Mouse (Mus musculus) thymus, adult 18-20 months (tissue): Measurements from ENCODE around the gene Gm960.

ENCODE experiments used
- DNase-seq, 2 experiments: peaks; one replicate each; pipeline ENCODE4 v3.0.0; 2022; ENCODE audit warnings: mixed read lengths in 2 of 2

The Gm960 gene

DNA sequence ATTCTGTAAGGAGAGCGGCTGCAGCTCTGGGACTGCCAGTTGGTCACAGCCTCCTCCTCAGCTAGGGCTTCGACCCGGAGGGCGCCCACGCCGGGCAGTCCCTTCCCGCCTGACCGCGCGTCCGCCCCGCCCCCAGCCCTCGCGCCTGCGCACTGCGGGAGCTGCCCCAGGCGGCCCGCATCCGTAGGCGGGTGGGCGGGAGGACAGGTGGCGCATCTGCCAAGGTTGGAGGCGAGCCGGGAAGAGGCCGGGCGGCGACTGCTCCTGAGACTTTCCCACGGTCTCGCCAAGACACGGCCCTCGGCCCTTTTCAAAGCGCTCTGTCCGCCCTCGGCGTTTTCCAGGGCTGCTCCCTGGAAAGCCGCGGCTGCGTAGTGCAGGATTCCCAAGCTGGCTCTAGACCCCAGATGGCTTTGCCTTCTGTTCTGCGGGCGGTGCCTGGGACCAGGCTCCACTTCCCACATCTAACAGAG is at the start of gene Gm960:
Gene Gm960, minus strand, starts transcription at position 464 of the 473 bp plus-strand sequence.
- peak in 1 of 2 experiments; percentile 10 for DNase-seq

DNA sequence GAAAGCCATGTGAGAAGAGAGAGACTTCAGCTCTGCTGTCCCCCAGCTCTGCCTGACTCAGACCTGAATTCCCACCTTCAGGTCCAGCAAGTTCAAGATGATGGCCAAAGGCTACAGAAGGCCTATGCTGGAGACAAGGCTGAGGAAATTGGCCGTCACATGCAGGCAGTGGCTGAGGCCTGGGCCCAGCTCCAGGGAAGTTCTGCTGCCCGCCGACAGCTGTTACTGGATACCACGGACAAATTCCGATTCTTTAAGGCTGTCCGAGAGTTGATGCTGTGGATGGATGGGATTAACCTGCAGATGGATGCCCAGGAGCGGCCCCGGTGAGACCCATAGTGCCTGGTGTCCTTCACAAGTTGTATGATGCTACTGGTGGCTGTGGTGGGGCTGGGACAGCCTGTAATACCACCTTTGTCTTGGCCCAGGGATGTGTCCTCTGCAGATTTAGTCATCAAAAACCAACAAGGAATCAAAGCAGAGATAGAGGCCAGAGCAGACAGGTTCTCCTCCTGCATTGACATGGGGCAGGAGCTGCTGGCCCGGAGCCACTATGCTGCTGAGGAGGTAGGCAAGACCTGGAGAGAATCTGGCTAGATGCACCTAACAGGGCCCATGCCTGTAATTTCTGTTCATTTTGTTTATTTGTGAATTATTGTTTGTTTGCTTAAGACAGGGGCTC is 49.3 kb upstream of the Gm960 start:
- DNase-seq = no peak

DNA sequence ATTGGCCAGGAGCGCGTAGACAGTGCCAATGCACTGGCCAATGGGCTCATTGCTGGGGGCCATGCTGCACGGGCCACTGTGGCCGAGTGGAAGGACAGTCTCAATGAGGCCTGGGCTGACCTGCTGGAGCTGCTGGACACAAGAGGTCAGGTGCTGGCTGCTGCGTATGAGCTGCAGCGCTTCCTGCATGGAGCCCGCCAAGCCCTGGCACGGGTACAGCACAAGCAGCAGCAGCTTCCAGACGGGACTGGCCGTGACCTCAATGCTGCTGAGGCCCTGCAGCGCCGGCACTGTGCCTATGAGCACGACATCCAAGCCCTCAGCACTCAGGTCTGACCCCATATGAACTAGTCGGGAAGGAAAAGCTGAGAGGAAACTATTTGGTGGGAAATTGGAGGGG is 48.1 kb upstream of the Gm960 start:
- no peak for DNase-seq

DNA sequence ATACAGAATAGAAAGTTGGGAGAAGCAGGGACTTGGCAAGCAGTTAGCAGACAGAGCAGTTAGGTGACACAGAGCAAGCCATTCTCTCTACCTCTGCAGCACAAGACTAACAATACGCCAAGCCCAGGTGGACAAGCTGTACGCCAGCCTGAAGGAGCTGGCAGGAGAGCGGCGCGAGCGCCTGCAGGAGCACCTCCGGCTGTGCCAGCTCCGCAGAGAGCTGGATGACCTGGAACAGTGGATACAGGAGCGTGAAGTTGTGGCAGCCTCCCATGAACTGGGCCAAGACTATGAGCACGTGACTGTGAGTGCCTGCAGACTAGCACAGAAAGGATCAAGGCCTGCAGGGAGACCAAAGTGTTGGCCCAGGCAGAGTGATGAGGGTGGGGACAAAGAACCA is 47.2 kb upstream of the Gm960 start:
- DNase-seq = no peak

DNA sequence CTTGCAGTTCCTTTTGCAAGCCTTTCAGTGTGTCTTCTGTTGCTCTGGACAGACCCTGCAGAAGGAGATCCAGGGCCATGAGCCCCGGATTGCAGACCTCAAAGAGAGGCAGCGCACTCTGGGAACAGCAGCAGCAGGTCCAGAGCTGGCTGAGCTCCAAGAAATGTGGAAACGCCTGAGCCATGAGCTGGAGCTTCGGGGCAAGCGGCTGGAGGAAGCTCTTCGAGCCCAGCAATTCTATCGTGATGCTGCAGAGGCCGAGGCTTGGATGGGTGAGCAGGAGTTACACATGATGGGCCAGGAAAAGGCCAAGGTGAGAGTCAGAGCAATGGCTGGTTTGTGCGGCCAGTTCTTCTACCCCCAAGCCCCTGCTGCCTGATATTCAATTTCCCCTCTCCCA is 46.6 kb upstream of the Gm960 start:
- DNase-seq = no peak

DNA sequence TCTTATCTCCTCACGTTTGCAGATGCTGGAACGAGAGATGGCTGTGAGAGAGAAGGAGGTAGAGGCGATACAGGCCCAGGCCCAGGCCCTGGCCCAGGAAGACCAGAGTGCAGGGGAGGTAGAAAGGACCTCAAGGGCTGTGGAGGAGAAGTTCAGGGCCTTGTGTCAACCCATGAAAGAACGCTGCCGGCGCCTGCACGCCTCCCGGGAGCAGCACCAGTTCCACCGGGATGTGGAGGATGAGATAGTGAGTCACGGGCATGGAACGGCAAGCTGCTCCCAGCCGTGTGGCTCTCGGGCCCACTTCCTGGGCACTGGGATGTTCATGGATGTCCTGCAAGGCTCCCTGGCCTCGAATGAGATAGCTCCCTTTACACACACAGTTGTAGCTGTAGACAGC is 45.6 kb upstream of the Gm960 start:
- DNase-seq = no peak

DNA sequence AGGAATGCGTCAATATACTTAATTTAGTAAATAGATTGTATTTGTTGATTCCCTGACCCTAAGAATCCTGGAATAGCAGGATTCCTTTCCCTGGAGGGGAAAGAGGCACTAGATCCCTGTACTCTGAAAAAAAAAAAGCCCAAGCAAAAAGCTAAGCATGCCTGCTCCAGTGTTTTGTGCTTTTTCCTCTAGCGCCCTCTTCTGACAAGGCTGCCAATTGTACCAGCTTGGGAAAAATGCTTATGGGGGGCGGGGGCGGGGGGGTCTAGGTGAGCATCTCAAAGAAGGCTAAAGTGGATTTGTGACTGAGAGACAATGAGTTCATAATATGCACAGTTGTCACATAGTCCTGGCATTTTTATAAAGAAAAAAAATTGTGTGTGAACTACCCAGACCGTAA is 45.1 kb upstream of the Gm960 start:
- DNase-seq = no peak

DNA sequence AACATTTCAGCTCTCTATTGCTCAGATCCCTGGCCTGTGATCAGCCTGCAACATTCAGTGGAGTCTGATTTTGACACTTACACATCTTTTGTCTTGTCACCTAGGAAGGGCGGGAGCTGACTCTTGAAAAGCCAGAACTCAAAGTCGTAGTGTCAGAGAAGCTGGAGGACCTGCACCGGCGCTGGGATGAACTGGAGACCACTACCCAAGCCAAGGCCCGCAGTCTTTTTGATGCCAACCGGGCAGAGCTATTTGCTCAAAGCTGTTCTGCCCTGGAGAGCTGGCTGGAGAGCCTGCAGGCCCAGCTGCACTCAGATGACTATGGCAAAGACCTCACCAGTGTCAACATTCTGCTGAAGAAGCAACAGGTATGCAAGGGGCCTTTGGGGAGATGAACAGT is 43.8 kb upstream of the Gm960 start:
- DNase-seq = no peak

DNA sequence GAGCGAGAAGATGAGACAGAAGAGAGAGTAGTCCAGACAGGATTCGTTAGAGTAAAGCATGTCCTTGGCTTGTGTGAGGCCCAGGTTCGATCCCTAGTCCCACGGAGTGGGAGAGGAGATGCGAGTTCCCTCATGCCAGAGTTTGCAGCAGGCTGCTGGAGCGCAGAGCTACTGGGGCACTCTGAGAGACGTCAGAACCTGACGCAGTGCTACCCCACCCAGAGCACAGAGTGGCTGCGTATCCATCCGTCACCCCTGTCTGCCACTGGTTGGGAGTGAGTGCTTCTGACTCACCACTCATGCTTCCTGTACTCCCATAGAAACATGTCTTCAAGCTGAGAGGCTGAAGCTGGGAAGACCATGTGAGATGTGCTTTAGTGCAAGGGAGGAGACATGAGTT is 43.0 kb upstream of the Gm960 start:
- DNase-seq = no peak

DNA sequence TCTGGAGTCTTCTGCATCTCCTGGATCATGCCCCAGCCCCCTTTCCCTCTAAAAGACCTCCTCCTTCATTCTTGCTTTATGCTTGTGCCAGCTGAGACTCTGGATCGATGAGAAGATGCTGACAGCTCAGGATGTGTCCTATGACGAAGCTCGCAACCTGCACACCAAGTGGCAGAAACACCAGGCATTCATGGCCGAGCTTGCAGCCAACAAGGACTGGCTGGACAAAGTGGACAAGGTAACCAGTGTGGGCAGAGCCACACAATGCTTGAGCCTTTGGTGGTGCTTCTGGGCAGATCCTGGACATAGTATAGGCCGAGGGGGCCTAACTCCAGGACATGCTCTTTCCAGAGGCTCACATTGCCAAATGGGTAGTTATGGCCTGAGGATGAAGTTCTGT is 41.3 kb upstream of the Gm960 start:
- DNase-seq = no peak

DNA sequence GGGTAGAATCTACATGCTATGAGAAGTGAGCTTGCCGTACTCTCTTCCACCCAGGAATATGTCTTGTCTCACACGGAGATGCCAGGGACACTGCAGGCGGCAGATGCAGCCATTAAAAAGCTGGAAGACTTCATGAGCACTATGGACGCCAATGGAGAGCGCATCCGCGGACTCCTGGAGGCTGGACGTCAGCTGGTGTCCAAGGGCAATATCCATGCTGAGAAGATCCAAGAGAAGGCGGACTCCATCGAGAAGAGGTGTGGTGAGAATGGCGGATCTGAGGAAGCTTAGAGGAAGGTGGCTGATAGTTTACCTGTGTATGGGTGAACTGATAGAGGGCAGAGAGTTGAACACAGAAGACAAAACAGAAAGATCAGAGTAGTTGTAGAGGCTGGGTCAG is 40.6 kb upstream of the Gm960 start:
- DNase-seq = no peak

DNA sequence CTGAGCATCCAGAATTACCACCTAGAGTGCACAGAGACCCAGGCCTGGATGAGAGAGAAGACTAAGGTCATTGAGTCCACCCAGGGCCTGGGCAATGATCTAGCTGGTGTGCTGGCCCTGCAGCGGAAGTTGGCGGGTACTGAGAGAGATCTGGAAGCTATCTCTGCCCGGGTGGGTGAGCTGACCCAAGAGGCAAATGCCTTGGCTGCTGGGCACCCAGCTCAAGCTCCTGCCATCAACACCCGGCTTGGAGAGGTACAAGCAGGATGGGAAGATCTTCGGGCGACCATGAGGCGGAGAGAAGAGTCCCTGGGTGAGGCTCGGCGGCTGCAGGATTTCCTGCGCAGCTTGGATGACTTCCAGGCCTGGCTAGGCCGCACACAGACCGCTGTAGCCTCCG is 39.4 kb upstream of the Gm960 start:
- no peak for DNase-seq

DNA sequence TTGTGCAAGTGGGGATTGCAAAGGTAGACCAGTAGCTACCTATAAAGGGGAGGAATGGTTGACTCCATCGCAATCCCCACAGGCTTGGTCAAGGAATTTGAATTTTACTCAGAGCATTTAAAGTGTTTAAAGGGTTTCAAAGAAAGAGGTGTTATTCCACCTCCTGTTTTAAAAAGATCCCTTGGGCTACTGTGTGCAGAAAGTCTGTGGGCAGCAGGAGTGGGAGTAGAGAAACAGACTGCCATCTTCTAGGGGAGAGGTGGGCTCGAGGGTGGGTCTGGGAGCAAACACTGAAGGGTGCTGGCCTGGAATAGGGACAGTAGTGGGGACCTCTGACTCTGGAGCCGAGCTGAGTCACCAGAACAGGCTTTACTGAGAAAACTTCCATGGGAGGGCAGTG is 34.6 kb upstream of the Gm960 start:
- no peak for DNase-seq

DNA sequence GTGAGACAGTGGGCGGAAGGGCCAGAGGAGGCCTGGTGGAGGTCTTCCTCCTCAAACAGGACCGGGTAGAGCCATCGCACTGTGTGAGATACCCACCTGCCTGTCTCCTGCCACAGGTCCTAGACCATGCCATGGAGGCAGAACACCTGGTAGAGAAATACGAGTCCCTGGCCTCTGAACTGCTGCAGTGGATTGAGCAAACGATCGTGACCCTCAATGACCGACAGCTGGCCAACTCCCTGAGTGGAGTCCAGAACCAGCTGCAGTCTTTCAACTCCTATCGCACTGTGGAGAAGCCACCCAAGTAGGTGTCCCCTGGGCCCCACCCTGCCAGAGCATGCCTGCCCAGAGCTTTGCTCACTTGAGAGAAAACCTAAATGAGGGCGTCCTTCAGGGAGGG is 30.7 kb upstream of the Gm960 start:
- no peak for DNase-seq

DNA sequence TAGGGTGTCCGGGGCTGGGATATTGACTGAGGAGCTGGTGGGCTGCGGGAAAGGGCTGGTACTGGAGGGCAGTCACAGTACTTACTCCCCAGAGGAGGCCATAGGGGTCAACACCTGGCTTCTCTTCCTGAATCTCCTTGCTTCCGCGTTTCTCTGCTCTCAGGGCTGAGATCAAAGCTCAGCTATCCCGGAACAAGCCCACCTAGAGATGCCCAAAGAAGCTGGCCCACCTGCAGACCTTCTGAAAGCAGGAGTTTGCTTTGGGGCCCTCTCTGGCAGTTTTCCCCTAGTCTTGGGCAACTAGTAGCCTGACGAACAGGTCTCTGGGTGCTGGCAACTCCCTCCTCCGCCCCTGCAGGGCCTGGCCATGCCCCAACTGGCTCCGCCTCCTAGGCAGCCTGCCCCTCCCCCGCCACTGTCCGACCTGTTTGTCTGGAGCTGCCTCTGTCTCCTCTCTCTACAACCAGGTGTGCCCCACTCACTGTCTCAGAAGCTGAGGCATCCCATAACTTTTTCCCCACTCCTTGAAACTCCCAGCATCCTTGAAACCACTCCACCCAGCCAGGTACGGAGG is 22.3 kb upstream of the Gm960 start:
- DNase-seq = no peak

DNA sequence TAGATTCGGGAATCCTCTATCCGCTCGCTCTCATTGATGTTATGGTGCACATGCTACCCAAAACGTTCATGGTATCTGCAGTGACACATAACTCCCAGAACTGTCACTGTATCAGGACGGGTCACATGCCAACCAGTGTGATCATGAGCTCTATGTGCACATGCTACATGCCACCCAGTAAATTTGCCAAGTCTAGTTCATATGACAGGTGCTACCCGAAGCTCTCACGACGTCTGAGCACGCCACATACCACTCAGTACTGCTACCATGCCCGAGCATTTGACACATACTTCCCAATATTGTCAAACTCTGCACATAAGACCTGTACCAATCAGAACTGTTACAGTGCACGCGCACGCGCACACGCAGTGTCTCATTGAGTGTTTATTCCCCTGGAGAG is 21.6 kb upstream of the Gm960 start:
- no peak for DNase-seq

DNA sequence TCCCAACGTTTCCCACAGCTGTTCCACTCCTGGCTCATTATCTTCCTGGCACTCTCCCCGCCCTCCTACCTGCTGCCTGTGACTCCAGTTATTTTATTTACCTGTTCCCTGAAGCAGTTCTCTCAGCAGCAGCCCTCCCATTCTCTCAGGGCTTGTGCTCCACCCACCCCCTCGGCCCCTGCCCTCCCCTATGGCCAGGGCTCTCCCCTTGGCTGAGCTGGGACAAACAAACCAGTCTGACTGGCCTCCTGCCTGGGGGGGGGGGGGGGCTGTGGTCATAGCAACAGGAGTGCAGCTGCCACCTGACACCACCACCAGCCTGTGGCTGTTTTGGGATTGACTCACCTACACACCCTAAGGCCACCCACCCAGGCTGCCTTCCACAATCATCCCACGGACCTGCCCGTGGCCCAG is 20.9 kb upstream of the Gm960 start:
- no peak for DNase-seq

DNA sequence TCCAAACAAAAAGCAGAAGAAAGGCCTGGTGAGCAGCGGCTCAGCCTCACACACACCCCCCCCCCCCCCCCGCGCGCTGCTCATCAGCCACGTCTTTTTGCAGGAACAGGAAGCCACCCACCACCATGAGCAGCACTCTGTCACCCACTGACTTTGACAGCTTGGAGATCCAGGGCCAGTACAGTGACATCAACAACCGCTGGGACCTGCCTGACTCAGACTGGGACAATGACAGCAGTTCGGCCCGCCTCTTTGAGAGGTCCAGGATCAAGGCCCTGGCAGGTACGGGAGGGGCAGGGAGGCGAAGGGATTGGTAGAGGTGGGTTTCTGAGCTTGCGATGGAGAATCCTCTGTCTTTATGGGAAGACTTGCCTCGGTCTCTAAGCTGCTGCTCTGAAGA is 20.2 kb upstream of the Gm960 start:
- DNase-seq = no peak

DNA sequence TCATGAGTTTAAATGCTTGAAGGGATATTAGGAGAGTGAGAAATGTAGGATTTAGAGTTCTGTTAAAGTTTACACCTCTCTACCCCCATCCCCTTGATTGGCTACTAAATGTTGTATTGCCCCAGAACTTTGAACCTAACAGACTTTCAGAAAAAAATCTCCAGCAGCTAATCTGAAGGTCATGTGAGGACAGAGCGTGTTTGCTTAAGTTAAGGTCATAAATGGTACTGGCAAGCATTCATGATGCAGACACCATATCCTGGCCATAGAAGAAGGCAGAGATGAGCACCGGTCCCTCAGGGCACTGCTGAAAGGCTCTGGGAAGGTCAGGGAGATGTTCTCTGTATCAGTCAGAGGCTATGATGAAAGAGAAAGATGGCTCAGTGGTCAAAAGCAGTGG is 18.8 kb upstream of the Gm960 start:
- DNase-seq = no peak

DNA sequence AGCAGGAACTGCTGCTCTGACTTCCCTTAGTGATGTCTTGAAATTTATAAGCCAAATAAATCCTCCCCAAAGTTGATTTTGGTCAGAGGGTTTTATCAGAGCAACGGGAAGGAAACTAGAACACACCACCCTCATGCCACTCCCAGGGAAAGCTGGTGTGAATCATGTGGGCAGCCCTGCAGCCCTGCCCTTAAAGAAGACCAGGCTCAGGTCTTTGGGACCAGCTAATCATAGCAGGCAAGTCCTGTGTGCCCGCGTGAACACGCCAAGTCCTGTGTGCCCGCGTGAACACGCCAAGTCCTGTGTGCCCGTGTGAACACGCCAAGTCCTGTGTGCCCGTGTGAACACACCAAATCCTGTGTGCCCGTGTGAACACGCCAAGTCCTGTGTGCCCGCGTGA is 18.3 kb upstream of the Gm960 start:
- DNase-seq = no peak

DNA sequence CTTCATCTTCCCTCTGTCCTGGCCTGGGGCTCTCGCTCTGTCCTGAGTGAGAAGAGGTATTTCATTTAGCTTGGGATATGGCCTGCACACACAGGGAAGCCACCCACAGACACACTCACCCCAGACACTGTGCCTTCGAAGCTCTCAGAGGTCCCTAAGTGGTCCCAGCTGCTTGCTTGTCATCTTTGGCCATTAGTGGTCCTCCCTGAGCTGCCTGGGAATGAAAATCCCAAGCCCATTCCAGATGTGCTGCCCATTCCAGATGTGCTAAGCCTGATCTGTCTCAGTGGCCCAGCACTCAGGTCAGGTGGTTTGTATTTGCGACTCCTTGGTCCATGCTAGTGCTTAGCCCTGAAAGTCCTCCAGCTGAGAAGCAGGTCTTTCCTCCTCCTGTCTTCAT is 15.4 kb upstream of the Gm960 start:
- no peak for DNase-seq

DNA sequence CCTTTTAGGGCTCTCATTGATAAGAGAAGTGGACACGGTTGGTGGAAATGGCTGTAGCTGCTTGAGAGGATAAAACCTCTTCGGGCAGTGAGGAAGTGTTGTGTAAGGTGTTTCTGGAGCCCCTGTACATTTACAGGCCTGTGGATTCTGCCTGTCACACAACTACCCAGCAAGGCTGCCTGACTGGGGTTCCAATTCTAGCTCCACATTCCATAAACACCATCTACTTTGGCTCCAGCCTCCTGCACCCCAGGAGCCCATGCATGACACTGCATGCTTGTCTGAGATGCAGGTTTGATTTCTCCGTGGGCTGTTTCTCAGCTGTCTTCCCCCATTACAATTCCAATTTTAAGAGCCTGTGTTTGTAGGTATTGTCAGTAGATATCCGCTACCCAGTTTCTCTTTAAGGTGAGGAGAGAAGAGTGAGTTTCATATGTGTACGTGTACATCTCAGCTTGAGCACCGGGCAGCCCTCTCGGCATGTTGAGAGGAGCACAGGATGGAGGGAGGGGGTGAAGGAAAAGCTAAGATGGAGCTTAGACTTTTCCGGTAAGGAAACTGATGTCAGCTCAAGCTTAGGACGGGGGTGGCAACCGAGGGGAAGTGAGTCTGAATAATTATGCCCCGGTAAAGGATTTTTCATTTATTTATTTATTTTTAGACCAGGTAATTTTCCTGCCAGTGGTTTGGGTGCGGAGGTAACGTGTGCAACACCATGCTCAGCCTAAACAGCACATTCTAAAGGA is 14.5 kb upstream of the Gm960 start:
- DNase-seq = no peak

DNA sequence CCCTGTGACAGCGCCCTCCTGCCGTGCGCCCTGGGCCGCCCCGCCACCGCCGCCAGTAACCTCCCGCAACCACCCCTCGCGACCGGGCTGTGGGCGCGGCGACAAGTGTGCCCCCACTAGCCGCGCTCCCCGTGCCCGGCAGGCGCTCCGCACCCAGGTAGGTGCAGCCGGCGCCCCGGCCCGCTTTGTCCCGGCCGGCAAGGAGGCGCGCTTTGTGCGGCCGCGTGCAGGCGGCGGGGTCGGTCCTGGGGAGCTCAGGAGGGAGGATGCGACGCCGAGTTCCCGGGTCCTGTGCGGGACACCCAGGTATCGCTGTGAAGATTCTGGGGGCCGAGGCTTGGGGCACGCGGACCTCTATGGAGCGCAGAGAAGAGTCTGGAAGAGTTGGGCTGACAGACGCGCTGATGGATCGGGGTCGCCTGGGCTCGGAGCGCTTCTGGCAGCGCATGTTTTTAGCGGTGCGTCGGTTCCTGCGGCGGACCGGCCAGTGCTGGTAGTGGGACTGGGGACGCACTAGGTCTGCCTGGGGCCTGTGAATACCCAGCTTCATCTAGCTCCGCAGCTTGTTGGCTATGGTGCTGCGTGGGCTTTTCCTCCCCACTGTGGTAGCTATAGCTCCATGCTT is 13.8 kb upstream of the Gm960 start:
- DNase-seq = no peak

DNA sequence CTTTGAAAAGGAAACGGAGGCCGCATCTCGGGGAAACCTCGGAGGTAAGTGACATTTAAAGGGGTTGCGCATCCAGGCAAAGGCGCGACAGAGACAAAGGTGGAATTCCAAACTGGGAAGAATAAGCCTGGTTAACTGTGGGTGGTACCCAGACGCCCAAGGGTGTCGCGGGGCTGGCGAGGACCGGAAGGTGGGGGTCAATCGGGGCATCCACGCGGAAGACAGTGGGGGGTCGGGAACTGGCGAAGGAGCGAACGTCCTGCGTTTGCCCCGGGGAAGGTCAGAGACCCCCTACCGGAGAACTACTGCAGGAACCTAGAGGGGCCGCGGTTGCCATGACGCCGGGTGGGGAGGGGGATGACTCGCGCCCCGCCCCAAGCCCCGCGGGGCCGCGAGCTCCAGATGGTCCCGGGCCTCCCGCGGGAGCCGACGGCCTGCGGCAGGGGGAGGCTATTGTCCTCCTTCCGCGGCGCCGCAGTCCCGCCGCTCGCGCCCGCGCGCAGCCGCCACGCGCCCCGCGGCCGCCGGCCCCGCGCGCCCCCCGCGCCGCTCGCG is 13.2 kb upstream of the Gm960 start:
- no peak for DNase-seq
